Mouse (Mus musculus) layer of hippocampus, adult 18-20 months (tissue): ENCODE results near the gene Perm1. TPM values are rescaled to one million over a fixed set of nuclear protein-coding genes. Genes with fewer than 3 reads are reported as not detected.

Experiments used
- DNase-seq, 2 experiments: peaks; one replicate each; pipeline ENCODE4 v3.0.0; 2022; ENCODE audit warnings: low spot score in 2 of 2
- total RNA-seq, 2 experiments: library from RNA; stranded (reverse); gene quantifications; 2 replicates each; pipeline ENCODE4 v1.2.3; 2021

Perm1 gene
- total RNA-seq, 2 experiments from 2014 or later = 0.15 to 0.40 TPM

GRCm38 (mm10) chr4:156200623-156201475, 14.8 kb upstream of the Perm1 start, which contains the start of gene Isg15:
Gene Isg15, minus strand, starts transcription at chr4:156200818.
- no peak for DNase-seq

- no peak for DNase-seq
Observed at GRCm38 (mm10) chr4:156202462-156202893, 13.2 kb upstream of the Perm1 start.

GRCm38 (mm10) chr4:156203001-156203412, 12.7 kb upstream of the Perm1 start, which contains the start of gene AW011738:
Gene AW011738, plus strand, starts transcription at chr4:156203304.
- DNase-seq = peak in 1 of 2 experiments; percentile 59

- no peak for DNase-seq
Observed at GRCm38 (mm10) chr4:156203413-156204131, 12.1 kb upstream of the Perm1 start.

- DNase-seq = no peak
Observed at GRCm38 (mm10) chr4:156208872-156209271, 6.8 kb upstream of the Perm1 start.

GRCm38 (mm10) chr4:156209963-156210635, 5.6 kb upstream of the Perm1 start:
- no peak for DNase-seq

- no peak for DNase-seq
Observed at GRCm38 (mm10) chr4:156213134-156213533, 2.5 kb upstream of the Perm1 start.

GRCm38 (mm10) chr4:156216196-156216595, 528 bp downstream of the Perm1 start:
- DNase-seq = no peak

- no peak for DNase-seq
Observed at GRCm38 (mm10) chr4:156217022-156217669, 1.5 kb downstream of the Perm1 start.

- DNase-seq = no peak
Observed at GRCm38 (mm10) chr4:156217838-156218237, 2.2 kb downstream of the Perm1 start.

- DNase-seq = no peak
Observed at GRCm38 (mm10) chr4:156219936-156220335, 4.3 kb downstream of the Perm1 start.

GRCm38 (mm10) chr4:156224276-156224675, 8.6 kb downstream of the Perm1 start:
- no peak for DNase-seq

GRCm38 (mm10) chr4:156227752-156228392, 12.2 kb downstream of the Perm1 start:
- DNase-seq = no peak

- DNase-seq = no peak
Observed at GRCm38 (mm10) chr4:156228393-156229024, 12.8 kb downstream of the Perm1 start.

GRCm38 (mm10) chr4:156234021-156234501, 18.4 kb downstream of the Perm1 start:
- DNase-seq = no peak

- peak; percentile 62 to 71 for DNase-seq
Observed at GRCm38 (mm10) chr4:156234701-156235213, 19.1 kb downstream of the Perm1 start, which contains the start of gene Plekhn1. Gene Plekhn1, minus strand, starts transcription at chr4:156234857.

- no peak for DNase-seq
Observed at GRCm38 (mm10) chr4:156235360-156235770, 19.7 kb downstream of the Perm1 start.

GRCm38 (mm10) chr4:156235808-156236533, 20.3 kb downstream of the Perm1 start, which contains the start of gene Noc2l:
Gene Noc2l, plus strand, starts transcription at chr4:156236010.
- DNase-seq = peak; percentile 88 to 91
